Mouse (Mus musculus) liver, adult 2 months (tissue): ENCODE results near the gene Zfyve1. TPM values are rescaled to one million over a fixed set of nuclear protein-coding genes. Genes with fewer than 3 reads are reported as not detected.
A peak's percentile ranks its signal among the peaks of the same experiment; 100 is the strongest.

ENCODE experiments used
- DNase-seq: peaks from one replicate; pipeline ENCODE4 v3.0.0-alpha.2; 2011; ENCODE audit warnings: low read depth, low spot score; ENCODE audit errors: extremely low read depth
- H3K27ac ChIP-seq: fragments of 200-500 bp; replicated peaks from 2 replicates; pipeline ENCODE4 v1.5.1; 2012; ENCODE audit warnings: low read depth, mild to moderate bottlenecking, control low read depth, inconsistent platforms, low read length; ENCODE audit not compliant: insufficient read depth
- H3K27me3 ChIP-seq: fragments of 200-500 bp; 2 replicates; pipeline ENCODE4 v1.6.1; 2012; ENCODE audit warnings: mild to moderate bottlenecking, moderate library complexity, low read length, inconsistent platforms; ENCODE audit not compliant: control insufficient read depth, insufficient read depth
- H3K36me3 ChIP-seq: fragments of 200-500 bp; 2 replicates; pipeline ENCODE4 v1.6.1; 2012; ENCODE audit warnings: low read length, inconsistent platforms; ENCODE audit not compliant: control insufficient read depth, insufficient read depth
- H3K4me1 ChIP-seq: fragments of 200-500 bp; 2 replicates; pipeline ENCODE4 v1.6.1; 2011; ENCODE audit warnings: low read length; ENCODE audit not compliant: control insufficient read depth, insufficient read depth
- H3K4me3 ChIP-seq: fragments of 200-500 bp; 2 replicates; pipeline ENCODE4 v1.5.1; 2011; ENCODE audit warnings: low read depth, mild to moderate bottlenecking, control low read depth, low read length, moderate library complexity; ENCODE audit not compliant: insufficient read depth
- H3K79me2 ChIP-seq: fragments of 200-500 bp; 2 replicates; pipeline ENCODE4 v1.6.1; 2012; ENCODE audit warnings: inconsistent platforms, mild to moderate bottlenecking, low read length, moderate library complexity; ENCODE audit not compliant: control insufficient read depth, insufficient read depth
- H3K9ac ChIP-seq: fragments of 200-500 bp; 2 replicates; pipeline ENCODE4 v1.6.1; 2012; ENCODE audit warnings: low read depth, mild to moderate bottlenecking, control low read depth, inconsistent platforms, low read length
- CTCF ChIP-seq: fragments of 200-500 bp; IDR thresholded peaks from 2 replicates; pipeline ENCODE4 v1.5.1; 2011; ENCODE audit warnings: low read depth, low read length, control low read depth
- POLR2A ChIP-seq: fragments of 200-500 bp; IDR thresholded peaks from 2 replicates; pipeline ENCODE4 v1.6.1; 2011; ENCODE audit warnings: low read length, control low read depth; ENCODE audit not compliant: insufficient read depth; ENCODE audit errors: extremely low read depth
- WGBS: fragments of 180-500 bp; shearing (Covaris S2); methylation state at CpG from one replicate; pipeline ENCODE4 v1.1.7; 2018; 5-methylcytosine and 5-hydroxymethylcytosine counted together
- polyA plus RNA-seq: library from polyadenylated mRNA; depleted of rRNA; stranded (reverse); fragments of >200 nt; gene quantifications from 2 replicates; pipeline ENCODE4 v1.2.3, GENCODE M21; 2012
- total RNA-seq: library from RNA; depleted of rRNA; stranded (reverse); fragments of >200 nt; gene quantifications from 2 replicates; pipeline ENCODE4 v1.2.3, GENCODE M21; 2014

Gene Zfyve1
- total and polyA plus RNA-seq, 2 experiments, result 40.9 to 52.0 TPM

DNA sequence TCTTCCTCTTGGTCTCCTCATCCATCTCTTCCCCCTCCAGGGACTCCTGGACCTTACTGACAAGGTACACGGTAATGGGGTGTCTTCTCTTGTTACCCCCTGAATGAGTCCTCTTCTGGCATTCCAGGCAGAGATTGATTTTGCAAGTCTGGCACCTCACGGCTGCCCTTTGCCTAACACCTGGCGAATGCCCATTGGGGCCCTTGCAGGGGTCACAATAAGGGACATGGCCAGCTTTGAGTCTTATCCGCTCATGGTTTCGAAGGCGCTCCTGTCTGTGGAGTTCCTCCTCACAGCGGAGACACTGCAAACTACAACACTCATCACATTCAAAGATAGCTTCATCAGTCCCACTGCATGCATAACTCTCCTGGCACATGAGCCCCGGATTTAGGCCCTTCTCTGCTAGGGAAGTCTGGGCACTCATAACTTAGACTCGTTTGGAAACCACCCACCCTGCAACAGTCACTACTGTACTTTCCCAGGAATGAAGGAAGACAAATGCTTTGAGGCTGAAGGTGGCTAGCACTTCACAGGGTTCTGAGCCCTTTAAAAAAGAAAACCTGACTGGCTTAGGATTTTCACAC, 2.5 kb downstream of the Zfyve1 start:
- H3K4me1 ChIP-seq, result peaks cover 31% of the 10 kb centered on the region
- peak overlapping the region; percentile 38 for H3K4me3 ChIP-seq
- 25% methylated on average over 9 of the region's 9 CpGs for WGBS
- peak overlapping the region; percentile 95 for H3K27ac ChIP-seq
- peak overlapping the region; percentile 48 for H3K9ac ChIP-seq
- H3K36me3 ChIP-seq, result peaks cover 33% of the 10 kb centered on the region
- H3K27me3 ChIP-seq, result no peaks in the 10 kb centered on the region
- TF ChIP-seq CTCF (no peak), POLR2A (no peak)
- DNase-seq, result peak; percentile 75
- H3K79me2 ChIP-seq, result peaks cover 34% of the 10 kb centered on the region

DNA sequence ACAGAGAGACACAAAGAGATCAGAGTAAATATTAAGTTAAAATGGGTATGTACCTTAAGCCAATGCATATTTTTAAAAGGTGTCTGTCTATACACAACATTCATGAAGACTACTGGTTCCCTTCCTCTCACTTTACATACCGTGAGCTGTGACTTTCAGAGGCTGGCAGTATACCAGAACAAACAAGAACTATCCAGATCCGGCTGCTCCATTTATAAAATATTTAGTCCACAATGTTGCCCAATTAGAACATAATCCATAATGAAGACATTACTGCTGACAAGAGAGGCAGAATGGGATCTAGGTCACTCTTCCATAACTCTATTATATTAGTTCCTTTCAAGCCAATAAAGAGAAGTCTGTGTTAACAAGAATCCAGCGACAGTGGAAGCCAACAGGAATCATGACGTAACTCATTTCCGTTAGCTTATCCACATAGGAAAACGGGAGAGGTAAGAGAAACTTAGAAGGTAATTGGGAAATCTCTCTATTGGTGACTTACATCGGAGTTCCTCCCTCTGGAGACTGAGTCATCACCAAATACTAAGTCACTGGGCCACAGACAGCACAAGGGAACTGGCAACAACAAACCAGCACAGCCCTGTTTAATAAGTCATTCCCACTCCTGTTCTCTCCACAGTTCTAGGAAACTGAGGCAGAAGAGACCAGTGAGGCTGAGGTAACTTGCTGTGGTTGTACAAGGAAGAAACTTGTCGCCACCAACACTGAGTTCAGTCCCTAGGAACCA, 5.1 kb downstream of the Zfyve1 start:
- DNase-seq, result peak; percentile 67
- Histone ChIP-seq H3K27me3 (no peaks in the 10 kb centered on the region), H3K27ac (peak overlapping the region; percentile 46), H3K9ac (peak overlapping the region; percentile 15), H3K4me3 (no peak overlapping the region), H3K4me1 (peaks cover 38% of the 10 kb centered on the region), H3K79me2 (peaks cover 47% of the 10 kb centered on the region), H3K36me3 (peaks cover 44% of the 10 kb centered on the region)
- WGBS, result 25% methylated on average over 8 of the region's 8 CpGs
- no peak for TF ChIP-seq CTCF
- no peak for TF ChIP-seq POLR2A

DNA sequence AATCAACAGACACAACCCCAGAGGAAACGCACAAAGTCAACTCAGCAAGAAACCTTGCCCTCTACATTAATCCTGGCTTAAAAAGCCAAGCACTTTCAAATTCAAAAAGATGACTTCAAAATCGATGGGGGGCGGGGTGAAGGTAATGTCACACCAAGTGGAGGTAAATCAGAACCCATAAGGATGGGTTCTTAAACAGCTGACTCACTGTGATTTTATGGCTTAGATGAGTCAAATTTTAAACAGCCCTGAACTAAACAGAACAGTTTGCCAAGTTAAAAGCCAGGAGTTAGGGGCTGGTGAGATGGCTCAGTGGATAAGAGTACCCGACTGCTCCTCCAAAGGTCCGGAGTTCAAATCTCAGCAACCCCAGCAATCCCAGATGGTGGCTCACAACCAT, 10.4 kb downstream of the Zfyve1 start:
- DNase-seq, result no peak
- Histone ChIP-seq H3K9ac (no peak overlapping the region), H3K36me3 (peaks cover 52% of the 10 kb centered on the region), H3K27me3 (no peaks in the 10 kb centered on the region), H3K4me3 (no peak overlapping the region), H3K4me1 (peaks cover 32% of the 10 kb centered on the region), H3K79me2 (peaks cover 51% of the 10 kb centered on the region), H3K27ac (no peak overlapping the region)
- WGBS, result 87% methylated on average over 5 of the region's 5 CpGs
- TF ChIP-seq POLR2A, result no peak
- no peak for TF ChIP-seq CTCF

DNA sequence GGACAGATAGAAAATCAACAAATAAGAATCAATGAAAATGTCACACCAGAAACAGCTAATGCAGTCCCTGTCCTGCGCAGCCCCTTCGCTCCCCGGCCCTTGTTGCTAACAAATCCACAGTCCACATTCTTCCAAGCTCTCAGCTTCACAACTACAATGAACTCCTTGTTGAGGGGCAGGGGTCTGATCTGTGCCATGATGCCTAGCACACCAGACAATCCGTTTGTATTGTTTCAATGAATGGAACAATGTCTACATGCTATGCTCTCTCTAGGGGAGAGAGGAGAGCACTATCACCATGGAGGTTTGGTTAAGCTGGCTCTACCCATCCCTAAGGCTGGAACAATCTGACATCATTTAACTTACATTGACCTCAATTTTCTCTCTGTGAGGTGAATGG, 14.3 kb downstream of the Zfyve1 start:
- no peak overlapping the region; the same call in 1 of the 2 replicates for H3K27ac ChIP-seq
- no peak overlapping the region for H3K9ac ChIP-seq
- WGBS, result 95% methylated on average over 4 of the region's 4 CpGs
- peaks cover 32% of the 10 kb centered on the region for H3K36me3 ChIP-seq
- H3K4me1 ChIP-seq, result peaks cover 44% of the 10 kb centered on the region
- TF ChIP-seq CTCF (no peak), POLR2A (no peak)
- H3K27me3 ChIP-seq, result no peaks in the 10 kb centered on the region
- peaks cover 33% of the 10 kb centered on the region; the same call in 1 of the 2 replicates for H3K79me2 ChIP-seq
- no peak overlapping the region for H3K4me3 ChIP-seq
- no peak for DNase-seq

DNA sequence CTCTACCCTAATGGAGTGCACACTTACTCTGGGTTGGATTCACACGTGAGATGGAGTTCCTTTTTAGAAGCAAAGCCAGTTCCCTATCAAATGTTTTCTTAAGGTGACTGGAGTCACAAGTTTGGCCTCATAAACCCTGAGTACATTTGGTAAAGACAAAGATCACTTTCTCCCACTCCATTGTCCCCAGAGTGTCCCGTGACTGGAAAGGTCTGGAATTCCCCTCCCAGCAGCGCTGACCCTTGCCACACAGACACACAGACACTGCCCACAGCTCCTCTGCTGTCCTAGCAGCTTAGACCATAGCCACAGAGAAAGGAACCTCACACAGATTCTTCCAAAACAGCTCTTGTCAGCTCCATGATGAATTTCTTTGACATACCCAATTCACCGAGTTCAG, 14.9 kb downstream of the Zfyve1 start:
- Histone ChIP-seq H3K4me3 (no peak overlapping the region), H3K9ac (no peak overlapping the region), H3K27ac (peak overlapping the region; percentile 44), H3K27me3 (no peaks in the 10 kb centered on the region), H3K79me2 (peaks cover 32% of the 10 kb centered on the region; the same call in 1 of the 2 replicates), H3K36me3 (peaks cover 32% of the 10 kb centered on the region), H3K4me1 (peaks cover 41% of the 10 kb centered on the region)
- 19% methylated on average over 4 of the region's 4 CpGs for WGBS
- TF ChIP-seq POLR2A (no peak), CTCF (no peak)
- peak; percentile 76 for DNase-seq

DNA sequence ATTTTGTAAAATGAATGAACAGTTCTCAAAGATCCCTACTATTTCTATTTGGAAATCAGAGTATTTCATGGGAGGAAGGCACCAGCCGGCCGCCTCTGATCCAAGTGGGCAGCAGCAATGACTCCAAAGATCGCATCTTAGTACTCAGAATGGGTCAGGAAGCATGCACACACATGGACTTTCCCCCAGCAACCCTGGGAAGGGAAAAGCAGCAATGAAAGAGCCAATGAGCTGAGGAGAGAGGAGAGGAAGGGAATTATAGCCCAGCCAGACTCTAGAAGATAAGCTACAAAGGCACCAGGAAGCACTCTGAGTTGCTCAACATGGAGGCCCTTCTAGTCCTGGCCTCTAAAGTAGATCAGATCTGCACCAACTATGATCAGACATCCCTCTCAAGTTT, 16.7 kb downstream of the Zfyve1 start:
- Histone ChIP-seq H3K79me2 (peaks cover 23% of the 10 kb centered on the region; the same call in 1 of the 2 replicates), H3K27ac (peak overlapping the region; percentile 92), H3K4me1 (peaks cover 39% of the 10 kb centered on the region), H3K36me3 (peaks cover 28% of the 10 kb centered on the region), H3K4me3 (no peak overlapping the region), H3K9ac (no peak overlapping the region), H3K27me3 (no peaks in the 10 kb centered on the region)
- DNase-seq, result peak; percentile 86
- no peak for TF ChIP-seq POLR2A
- 19% methylated on average over 3 of the region's 3 CpGs for WGBS
